Mouse (Mus musculus) urinary bladder, postnatal 0 days (tissue): ENCODE results near the gene Gm49354. TPM values are rescaled to one million over a fixed set of nuclear protein-coding genes. Genes with fewer than 3 reads are reported as not detected.

Experiments
- polyA plus RNA-seq: library from polyadenylated mRNA; unstranded; fragments of >200 nt; fragmentation: Nextera tagmentation; extraction: Ambion mirVana; gene quantifications from 2 replicates; pipeline ENCODE4 v1.2.1, GENCODE M21; 2015

The Gm49354 gene
- polyA plus RNA-seq = not detected in 2 replicates

DNA sequence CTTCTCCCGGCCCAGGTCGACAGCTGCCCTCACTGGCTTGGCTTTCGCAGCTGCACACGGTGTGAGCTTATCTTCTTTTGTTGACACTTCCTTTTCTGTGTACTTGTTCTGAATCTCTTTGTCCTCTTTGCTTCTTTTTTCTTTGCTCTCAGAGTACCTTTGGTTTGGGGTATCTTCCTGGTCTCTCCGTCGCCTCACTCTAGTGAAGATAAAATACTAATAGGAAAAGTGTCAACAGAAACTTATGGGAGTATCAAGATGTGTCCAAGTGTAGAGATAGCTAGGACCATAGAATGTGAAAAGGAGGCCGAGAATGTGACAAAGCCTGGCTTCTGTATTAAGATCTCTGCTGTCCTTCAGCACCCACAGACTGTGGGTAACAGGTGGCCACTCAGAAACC is at the start of gene Gm49354:
Gene Gm49354, minus strand, starts transcription at position 101 of the 400 bp plus-strand sequence.

DNA sequence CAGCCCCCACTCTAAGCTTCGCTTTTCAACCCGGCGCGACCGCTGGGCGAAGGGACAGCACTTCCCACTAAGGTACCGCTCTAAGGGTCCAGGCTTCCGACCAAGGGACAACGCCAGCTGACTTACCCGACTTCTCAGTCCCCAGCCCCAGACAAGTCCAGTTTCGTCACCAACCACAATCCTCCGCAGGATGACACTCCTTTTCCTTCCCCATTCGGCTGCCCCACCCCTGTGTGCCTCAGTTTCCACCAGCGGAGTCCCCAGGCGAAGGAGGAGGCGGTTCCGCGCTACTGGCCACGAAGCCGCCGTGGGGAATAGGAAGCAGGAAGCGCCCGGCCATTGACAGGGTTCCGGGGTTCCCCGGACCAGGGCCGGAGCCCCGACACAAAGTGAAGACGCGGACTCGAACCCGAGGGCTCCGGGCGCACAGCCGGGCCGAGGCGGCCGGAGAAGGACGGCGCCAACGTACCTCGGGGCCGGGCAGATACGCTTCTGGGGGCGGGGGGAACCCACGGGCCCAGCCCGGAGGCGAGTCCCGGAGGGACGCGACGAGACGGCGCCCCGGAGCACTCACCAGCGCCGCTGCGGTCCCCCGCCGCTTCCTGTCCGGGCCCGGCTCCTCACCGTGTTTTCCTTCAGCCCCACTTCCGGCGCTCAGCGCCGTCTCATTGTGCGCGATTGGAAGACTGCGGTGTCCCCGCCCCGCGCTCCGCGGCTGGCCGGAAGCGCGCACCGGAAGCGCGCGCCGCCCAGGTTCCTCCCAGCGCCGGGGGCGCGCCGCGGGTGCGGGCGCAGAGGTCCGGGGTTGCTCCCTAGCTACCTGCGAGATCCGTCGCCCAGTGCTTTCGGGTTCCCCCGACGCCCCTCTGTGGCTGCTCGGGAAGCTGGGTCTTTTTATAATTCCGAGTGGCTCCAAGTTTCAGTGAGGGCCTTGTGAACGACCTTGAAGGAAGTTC is 40.7 kb upstream of the Gm49354 start, which contains the start of gene Tut7:
Gene Tut7, minus strand, starts transcription at position 641 of the 956 bp plus-strand sequence.

DNA sequence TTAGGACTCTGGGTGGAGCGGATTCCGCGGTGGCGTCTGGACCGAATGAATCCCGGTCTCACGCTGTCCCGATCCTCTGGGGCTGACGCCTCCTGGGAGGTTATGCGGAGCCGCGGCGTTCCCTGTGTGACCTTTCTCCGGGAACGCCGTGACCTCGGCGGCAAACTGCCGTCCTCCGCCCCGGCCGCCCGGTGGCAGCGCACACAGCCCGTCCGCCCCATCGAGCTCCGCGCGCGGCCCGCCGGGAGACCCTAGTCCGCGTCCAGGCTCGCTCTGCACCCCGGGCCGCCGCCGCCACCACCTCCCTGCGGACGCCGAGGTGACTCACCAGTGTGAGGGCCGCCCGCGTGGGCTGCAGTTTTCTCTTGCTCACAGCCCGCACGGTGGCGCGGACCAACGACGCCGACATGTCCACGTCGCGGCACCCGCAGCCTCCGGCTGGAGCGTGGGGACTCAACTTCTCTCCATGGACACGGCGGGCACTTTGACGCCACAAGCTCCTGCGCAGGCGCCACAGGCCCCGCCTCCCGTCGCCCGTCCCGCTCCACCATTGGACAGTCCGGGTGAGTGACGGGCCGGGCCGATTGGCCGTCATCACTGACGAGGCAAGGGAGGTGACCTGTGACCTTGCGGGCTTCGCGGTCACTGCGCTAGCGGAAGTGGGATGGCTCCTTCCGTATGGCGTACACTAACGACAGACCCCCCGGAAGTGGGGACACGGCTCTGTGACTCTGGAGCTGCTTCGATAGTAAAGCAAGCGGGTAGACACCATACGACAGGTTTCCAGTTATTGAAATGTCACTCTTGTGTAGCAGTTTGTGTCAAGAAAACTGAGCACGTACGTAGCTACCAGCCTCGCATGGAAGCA is 12.5 kb downstream of the Gm49354 start, which contains the start of gene Isca1:
Gene Isca1, minus strand, starts transcription at position 515 of the 868 bp plus-strand sequence.

DNA sequence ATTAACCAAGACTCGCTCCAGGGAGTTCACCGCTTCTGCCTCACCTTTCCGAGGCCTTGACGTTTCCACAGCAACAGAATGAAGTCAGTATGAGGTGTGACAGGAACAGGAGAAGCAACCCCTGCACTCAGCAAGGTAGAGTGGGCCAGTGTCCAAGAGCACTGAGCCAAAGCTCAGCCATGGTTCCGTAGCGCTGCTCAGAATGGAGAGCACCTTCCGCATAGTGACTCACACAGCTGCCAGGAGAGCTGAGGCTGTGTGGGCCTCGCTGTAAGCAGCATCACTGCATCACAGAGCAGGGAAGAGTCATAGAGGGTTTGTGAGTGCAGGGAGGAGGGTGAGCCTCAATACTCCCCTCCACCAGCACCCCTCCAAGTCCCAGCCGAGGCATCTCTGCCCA is 35.3 kb downstream of the Gm49354 start, which contains the start of gene 1700014D04Rik:
Gene 1700014D04Rik, minus strand, starts transcription at position 42 of the 400 bp plus-strand sequence.

DNA sequence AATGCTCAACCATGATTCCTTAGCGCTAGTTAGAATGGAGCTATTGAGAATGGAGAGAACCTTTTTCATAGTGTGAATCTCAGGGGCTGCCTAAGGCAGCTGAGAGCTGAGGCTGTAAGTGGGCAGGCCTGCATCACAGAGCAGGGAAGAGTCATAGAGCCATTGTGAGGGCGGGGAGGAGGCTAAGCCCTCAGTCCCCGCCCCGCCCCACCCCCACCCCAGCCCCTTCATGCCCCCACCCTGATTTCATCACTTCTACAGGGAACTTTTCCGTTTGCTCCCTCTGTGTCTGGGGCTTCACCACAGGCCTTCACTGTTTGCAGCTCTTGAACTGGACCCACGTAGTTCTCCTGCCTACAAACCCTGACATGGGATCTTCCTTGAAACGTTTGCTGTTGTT is 50.4 kb downstream of the Gm49354 start, which contains the start of gene Spata31d1d:
Gene Spata31d1d, minus strand, starts transcription at position 101 of the 400 bp plus-strand sequence.

DNA sequence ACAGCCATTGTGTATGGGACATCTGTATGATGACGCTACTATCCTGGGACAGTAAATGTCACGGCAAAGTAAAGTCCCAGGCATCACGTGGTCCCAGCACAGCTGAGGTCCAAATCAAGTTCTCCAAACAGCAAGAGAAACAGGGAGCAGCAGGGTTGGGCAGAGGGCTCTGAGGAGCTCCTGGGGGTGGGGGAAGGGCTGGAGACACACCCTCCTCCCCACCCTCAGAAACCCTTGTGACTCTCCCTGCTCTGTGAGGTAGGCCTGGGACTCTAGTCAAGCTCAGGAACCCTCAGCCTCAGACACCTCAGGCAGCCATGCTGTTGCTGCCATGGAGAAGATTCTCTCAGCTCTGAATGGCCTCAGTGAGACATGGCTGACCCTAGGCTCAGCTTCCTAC is 70.1 kb downstream of the Gm49354 start, which contains the start of gene Spata31d1b:
Gene Spata31d1b, plus strand, starts transcription at position 301 of the 400 bp plus-strand sequence.

GRCm38 (mm10) chr13:59710230-59710629 is 71.8 kb downstream of the Gm49354 start, which contains the start of gene Spata31d1a:
Gene Spata31d1a (minus strand): TSS chr13:59710330.

Other genes starting within 250 kb of the Gm49354 start
- 17.9 and 20.9 TPM in 2 replicates for gene Agtpbp1, start 197.0 kb downstream of the Gm49354 start, polyA plus RNA-seq
- 46.9 and 55.7 TPM in 2 replicates for gene Naa35, start 197.0 kb downstream of the Gm49354 start, polyA plus RNA-seq
- gene Golm1, start 106.4 kb downstream of the Gm49354 start, polyA plus RNA-seq = 17.8 and 18.2 TPM in 2 replicates
- not detected in 2 replicates for gene 4921517D22Rik, start 88.1 kb downstream of the Gm49354 start, polyA plus RNA-seq
- gene Spata31d1a, start 71.9 kb downstream of the Gm49354 start, polyA plus RNA-seq = not detected in 2 replicates
- not detected in 2 replicates for gene Spata31d1b, start 70.0 kb downstream of the Gm49354 start, polyA plus RNA-seq
- gene Spata31d1d, start 50.5 kb downstream of the Gm49354 start, polyA plus RNA-seq = not detected in 2 replicates
- not detected in 2 replicates for gene 1700014D04Rik, start 35.5 kb downstream of the Gm49354 start, polyA plus RNA-seq
- gene Isca1, start 12.4 kb downstream of the Gm49354 start, polyA plus RNA-seq = 79.9 and 80.6 TPM in 2 replicates
- gene Tut7, start 40.9 kb upstream of the Gm49354 start, polyA plus RNA-seq = 28.7 and 34.7 TPM in 2 replicates